Mouse (Mus musculus) hindbrain, embryonic 16.5 days (tissue): ENCODE results near the gene Mrps9. TPM values are rescaled to one million over a fixed set of nuclear protein-coding genes. Genes with fewer than 3 reads are reported as not detected.
A peak's percentile ranks its signal among the peaks of the same experiment; 100 is the strongest.

Source experiments
- ATAC-seq: fragments of 200-750 bp; cut with Nextera tagmentation; 2 replicates; pipeline ENCODE4 v1.8.0; 2017; ENCODE audit warnings: moderate TSS enrichment, moderate library complexity
- H3K27ac ChIP-seq: fragments of 300-500 bp; sonication (generic); 2 replicates; pipeline ENCODE4 v1.5.1; 2014; ENCODE audit warnings: low read depth, mild to moderate bottlenecking, control low read depth, low read length, moderate library complexity
- H3K27me3 ChIP-seq: fragments of 300-500 bp; sonication (generic); replicated peaks from 2 replicates; pipeline ENCODE4 v1.6.1; 2014; ENCODE audit warnings: low read length; ENCODE audit not compliant: control insufficient read depth, insufficient read depth
- H3K36me3 ChIP-seq: fragments of 300-500 bp; sonication (generic); 2 replicates; pipeline ENCODE4 v1.6.1; 2014; ENCODE audit warnings: mild to moderate bottlenecking, low read length, moderate library complexity, mixed read lengths; ENCODE audit not compliant: control insufficient read depth, insufficient read depth
- H3K4me1 ChIP-seq: fragments of 300-500 bp; sonication (generic); 2 replicates; pipeline ENCODE4 v1.6.1; 2014; ENCODE audit warnings: low read depth, low read length; ENCODE audit not compliant: control insufficient read depth, insufficient read depth
- H3K4me2 ChIP-seq: fragments of 300-500 bp; sonication (generic); 2 replicates; pipeline ENCODE4 v1.6.1; 2014; ENCODE audit warnings: mild to moderate bottlenecking, low read length, control low read depth, moderate library complexity
- H3K4me3 ChIP-seq: fragments of 300-500 bp; sonication (generic); 2 replicates; pipeline ENCODE4 v1.5.1; 2014; ENCODE audit warnings: mild to moderate bottlenecking, low read length, control low read depth, moderate library complexity
- H3K9ac ChIP-seq: fragments of 300-500 bp; sonication (generic); 2 replicates; pipeline ENCODE4 v1.6.1; 2014; ENCODE audit warnings: low read depth, mild to moderate bottlenecking, control low read depth, low read length, moderate library complexity
- H3K9me3 ChIP-seq: fragments of 300-500 bp; sonication (generic); 2 replicates; pipeline ENCODE4 v1.6.1; 2014; ENCODE audit warnings: mild to moderate bottlenecking, low read length, moderate library complexity; ENCODE audit not compliant: control insufficient read depth
- WGBS: fragments of 180-500 bp; shearing (Covaris S2); extraction: QIAGEN DNeasy Blood & Tissue Kit; methylation state at CpG from one replicate; pipeline ENCODE4 v1.1.7; 2014; 5-methylcytosine and 5-hydroxymethylcytosine counted together
- polyA plus RNA-seq: library from polyadenylated mRNA; unstranded; fragments of >200 nt; fragmentation: Nextera tagmentation; extraction: Ambion mirVana; gene quantifications from 2 replicates; pipeline ENCODE4 v1.2.1, GENCODE M21; 2015

Gene Mrps9
- polyA plus RNA-seq, result 31.3 and 33.2 TPM in 2 replicates

- Histone ChIP-seq H3K27me3 (no peaks in the 10 kb centered on the region), H3K4me3 (peak within 1 kb of the TSS; percentile 97), H3K4me1 (peaks cover 11% of the 10 kb centered on the region), H3K9me3 (no peaks in the 10 kb centered on the region), H3K4me2 (peak within 1 kb of the TSS; percentile 93), H3K27ac (peak within 1 kb of the TSS; percentile 74), H3K9ac (peak within 1 kb of the TSS; percentile 89), H3K36me3 (no peaks in the 10 kb centered on the region)
- WGBS, result under 1% methylated on average over 20 of the region's 23 CpGs
- ATAC-seq, result peak; percentile 100
These were observed at the start of gene Mrps9 for GRCm38 (mm10) chr1:42850663-42851397. Gene Mrps9, plus strand, starts transcription at chr1:42851233.

GRCm38 (mm10) chr1:42813301-42813845, 37.7 kb upstream of the Mrps9 start:
- no peaks in the 10 kb centered on the region for H3K36me3 ChIP-seq
- 86% methylated on average over 6 of the region's 6 CpGs for WGBS
- no peak for ATAC-seq
- no peaks in the 10 kb centered on the region for H3K4me1 ChIP-seq
- H3K9me3 ChIP-seq, result no peaks in the 10 kb centered on the region
- no peaks in the 10 kb centered on the region for H3K27me3 ChIP-seq
- no peak overlapping the region for H3K4me2 ChIP-seq
- H3K4me3 ChIP-seq, result no peak overlapping the region
- H3K27ac ChIP-seq, result no peak overlapping the region
- no peak overlapping the region for H3K9ac ChIP-seq

GRCm38 (mm10) chr1:42814798-42815619, 36.0 kb upstream of the Mrps9 start:
- no peak overlapping the region for H3K4me2 ChIP-seq
- no peaks in the 10 kb centered on the region for H3K27me3 ChIP-seq
- H3K36me3 ChIP-seq, result no peaks in the 10 kb centered on the region
- no peak overlapping the region for H3K9ac ChIP-seq
- no peak overlapping the region for H3K27ac ChIP-seq
- WGBS, result 78% methylated on average over 15 of the region's 15 CpGs
- ATAC-seq, result no peak
- H3K4me1 ChIP-seq, result no peaks in the 10 kb centered on the region
- no peaks in the 10 kb centered on the region for H3K9me3 ChIP-seq
- no peak overlapping the region for H3K4me3 ChIP-seq

GRCm38 (mm10) chr1:42851398-42851767, 350 bp downstream of the Mrps9 start:
- H3K4me3 ChIP-seq, result peak overlapping the region; percentile 97
- no peaks in the 10 kb centered on the region for H3K36me3 ChIP-seq
- no peaks in the 10 kb centered on the region for H3K9me3 ChIP-seq
- peak; percentile 85; the same call in 1 of the 2 replicates for ATAC-seq
- H3K4me1 ChIP-seq, result peaks cover 11% of the 10 kb centered on the region
- peak overlapping the region; percentile 70 for H3K4me2 ChIP-seq
- peak overlapping the region; percentile 74 for H3K27ac ChIP-seq
- peak overlapping the region; percentile 89 for H3K9ac ChIP-seq
- under 1% methylated on average over 21 of the region's 21 CpGs for WGBS
- H3K27me3 ChIP-seq, result no peaks in the 10 kb centered on the region

GRCm38 (mm10) chr1:42851810-42852209, 777 bp downstream of the Mrps9 start:
- Histone ChIP-seq H3K9ac (peak overlapping the region; percentile 89), H3K27ac (no peak overlapping the region), H3K36me3 (no peaks in the 10 kb centered on the region), H3K4me3 (peak overlapping the region; percentile 97), H3K4me2 (peak overlapping the region; percentile 70), H3K9me3 (no peaks in the 10 kb centered on the region), H3K27me3 (no peaks in the 10 kb centered on the region), H3K4me1 (peaks cover 11% of the 10 kb centered on the region)
- no peak for ATAC-seq
- 3% methylated on average over 16 of the region's 16 CpGs for WGBS

GRCm38 (mm10) chr1:42864719-42865250, 13.8 kb downstream of the Mrps9 start:
- 0 out of 2 replicates have a peak, but pooled peaks have one; percentile 20 for ATAC-seq
- Histone ChIP-seq H3K4me3 (no peak overlapping the region), H3K9ac (no peak overlapping the region), H3K36me3 (peaks cover 9% of the 10 kb centered on the region), H3K4me1 (no peaks in the 10 kb centered on the region), H3K27ac (no peak overlapping the region), H3K9me3 (no peaks in the 10 kb centered on the region), H3K4me2 (no peak overlapping the region), H3K27me3 (no peaks in the 10 kb centered on the region)
- WGBS, result 90% methylated on average over 5 of the region's 5 CpGs

- ATAC-seq, result peak; percentile 40; the same call in 1 of the 2 replicates
- no peak overlapping the region for H3K27ac ChIP-seq
- no peaks in the 10 kb centered on the region for H3K4me1 ChIP-seq
- H3K9me3 ChIP-seq, result no peaks in the 10 kb centered on the region
- no peak overlapping the region for H3K9ac ChIP-seq
- WGBS, result 91% methylated on average over 4 of the region's 4 CpGs
- no peaks in the 10 kb centered on the region for H3K27me3 ChIP-seq
- no peak overlapping the region for H3K4me2 ChIP-seq
- peaks cover 9% of the 10 kb centered on the region for H3K36me3 ChIP-seq
- no peak overlapping the region for H3K4me3 ChIP-seq
These were observed 14.4 kb downstream of the Mrps9 start for GRCm38 (mm10) chr1:42865336-42865939.

- Histone ChIP-seq H3K27ac (no peak overlapping the region), H3K9ac (no peak overlapping the region), H3K9me3 (no peaks in the 10 kb centered on the region), H3K36me3 (peaks cover 9% of the 10 kb centered on the region), H3K27me3 (no peaks in the 10 kb centered on the region), H3K4me1 (no peaks in the 10 kb centered on the region), H3K4me2 (no peak overlapping the region), H3K4me3 (no peak overlapping the region)
- WGBS, result 96% methylated on average over 4 of the region's 4 CpGs
- no peak for ATAC-seq
These were observed 15.0 kb downstream of the Mrps9 start for GRCm38 (mm10) chr1:42865986-42866385.
